Mouse (Mus musculus): ENCODE measurements around the gene Slfn3. TPM values are rescaled to one million over a fixed set of nuclear protein-coding genes. Genes with fewer than 3 reads are reported as not detected.
A peak's percentile ranks its signal among the peaks of the same experiment; 100 is the strongest.

Slfn3 gene
- total and polyA plus RNA-seq, 3 experiments = 10.6 to 33.1 (median 19.5) TPM

- in situ Hi-C loops (cut with MboI; ENCODE audit: low pct_ligation_motif_present, low pct_unique_long_range_greater_than_20kb, low sequenced_read_pairs) (loop anchor here (25.0 kb wide), 1 partner anchor 112 kb away; the partner anchor contains the start of gene Slfn1), dilution Hi-C loops (cut with MboI; ENCODE audit: extremely low pct_ligation_motif_present, extremely low pct_unique_long_range_greater_than_20kb, low sequenced_read_pairs) (no loop called here)
- H3K4me1 ChIP-seq (ENCODE audit: control insufficient read depth in 1 of 2, insufficient read depth in 2 of 2) = peaks cover 10 to 45% of the 10 kb centered on the region in 2 experiments
- H3K27me3 ChIP-seq (replicated peaks) = no peaks in the 10 kb centered on the region
- H3K27ac ChIP-seq (ENCODE audit: insufficient read depth, low read depth) = peak overlapping the region; percentile 71
- no peak for TF ChIP-seq USF1 (IDR thresholded peaks at IDR 0.05; ENCODE audit: low read depth, low read length)
- TF ChIP-seq NRF1 (IDR thresholded peaks at IDR 0.05; ENCODE audit: low read depth, low read length) = no peak
- peak; percentile 95 for TF ChIP-seq MYC (IDR thresholded peaks at IDR 0.05; ENCODE audit: low read depth, low read length)
- TF ChIP-seq CTCF (conservative IDR thresholded peaks at IDR 0.05 in 1 of 2, IDR thresholded peaks at IDR 0.05 in 1 of 2; ENCODE audit: low read depth in 2 of 2, low read length in 2 of 2) = no peak
- TF ChIP-seq EP300 (IDR thresholded peaks at IDR 0.05; ENCODE audit: low read length) = no peak
- no peak for TF ChIP-seq RAD21 (IDR thresholded peaks at IDR 0.05; ENCODE audit: low read depth, low read length)
- TF ChIP-seq KAT2A (IDR thresholded peaks at IDR 0.05; ENCODE audit: insufficient replicate concordance, low read length) = no peak
- TF ChIP-seq MXI1 (IDR thresholded peaks at IDR 0.05; ENCODE audit: low read depth, low read length) = 0 out of 2 replicates have a peak, but pooled peaks have one; percentile 32
- TF ChIP-seq BHLHE40 (IDR thresholded peaks at IDR 0.05; ENCODE audit: low read depth, low read length) = no peak
- TF ChIP-seq UBTF (IDR thresholded peaks at IDR 0.05; ENCODE audit: low read depth, low read length) = no peak
- no peak for TF ChIP-seq ELF1 (IDR thresholded peaks at IDR 0.05; ENCODE audit: low read depth, low read length)
- no peak for TF ChIP-seq HCFC1 (IDR thresholded peaks at IDR 0.05; ENCODE audit: low read depth, low read length)
- TF ChIP-seq RCOR1 (conservative IDR thresholded peaks at IDR 0.05; ENCODE audit: low read depth, low read length) = no peak
- TF ChIP-seq POLR2AphosphoS2 (IDR thresholded peaks at IDR 0.05; ENCODE audit: low read depth, low read length) = no peak
- TF ChIP-seq MAX (IDR thresholded peaks at IDR 0.05; ENCODE audit: low read length) = peak; percentile 86
- H3K4me2 ChIP-seq (ENCODE audit: insufficient read depth, low read depth, poor library complexity, severe bottlenecking) = peak overlapping the region; percentile 89
- H3K36me3 ChIP-seq (replicated peaks in 1 of 2; ENCODE audit: control insufficient read depth in 1 of 2, insufficient read depth in 1 of 2, low read length in 1 of 2) = peaks cover 38 to 49% of the 10 kb centered on the region in 2 experiments
- peak; percentile 32 for DNase-seq (ENCODE audit: extremely low read depth)
- H3K9ac ChIP-seq (ENCODE audit: insufficient read depth, low read depth) = peak overlapping the region; percentile 98
- H3K4me3 ChIP-seq (replicated peaks in 1 of 3; ENCODE audit: low read depth in 2 of 3, low read length in 2 of 3, poor library complexity in 1 of 3) = peak overlapping the region; percentile 62 to 92 (median 62)
- peaks cover 41% of the 10 kb centered on the region for H3K79me2 ChIP-seq (replicated peaks; ENCODE audit: control insufficient read depth, extremely low read depth, insufficient read depth, poor library complexity, severe bottlenecking)
- no peaks in the 10 kb centered on the region for H3K9me3 ChIP-seq (replicated peaks; ENCODE audit: low read length)
Measured at GRCm38 (mm10) chr11:83224750-83225149, 33.6 kb downstream of the Slfn3 start.

- dilution Hi-C loops (cut with MboI; ENCODE audit: extremely low pct_ligation_motif_present, extremely low pct_unique_long_range_greater_than_20kb, low sequenced_read_pairs) = no loop called here
Measured at GRCm38 (mm10) chr11:83225371-83225960, 34.3 kb downstream of the Slfn3 start.

More at GRCm38 (mm10) chr11:83225371-83225960, 34.3 kb downstream of the Slfn3 start:
- Histone ChIP-seq H3K36me3 (replicated peaks in 1 of 2; ENCODE audit: control insufficient read depth in 1 of 2, insufficient read depth in 1 of 2, low read length in 1 of 2) (peaks cover 43 to 52% of the 10 kb centered on the region in 2 experiments), H3K79me2 (replicated peaks; ENCODE audit: control insufficient read depth, extremely low read depth, insufficient read depth, poor library complexity, severe bottlenecking) (peaks cover 41% of the 10 kb centered on the region), H3K27ac (ENCODE audit: insufficient read depth, low read depth) (peak overlapping the region; percentile 71; the same call in 1 of the 2 replicates), H3K27me3 (replicated peaks) (no peaks in the 10 kb centered on the region), H3K4me2 (ENCODE audit: insufficient read depth, low read depth, poor library complexity, severe bottlenecking) (peak overlapping the region; percentile 89), H3K9ac (ENCODE audit: insufficient read depth, low read depth) (peak overlapping the region; percentile 98), H3K4me1 (ENCODE audit: control insufficient read depth in 1 of 2, insufficient read depth in 2 of 2) (peaks cover 10 to 50% of the 10 kb centered on the region in 2 experiments), H3K4me3 (replicated peaks in 1 of 3; ENCODE audit: low read depth in 2 of 3, low read length in 2 of 3, poor library complexity in 1 of 3) (peak overlapping the region; percentile 62 to 92 (median 62)), H3K9me3 (replicated peaks; ENCODE audit: low read length) (no peaks in the 10 kb centered on the region)
- TF ChIP-seq MXI1 (IDR thresholded peaks at IDR 0.05; ENCODE audit: low read depth, low read length) (peak; percentile 36; the same call in 1 of the 2 replicates), POLR2A (IDR thresholded peaks at IDR 0.05; ENCODE audit: low read depth, low read length) (0 out of 2 replicates have a peak, but pooled peaks have one; percentile 27), POLR2AphosphoS2 (IDR thresholded peaks at IDR 0.05; ENCODE audit: low read depth, low read length) (peak; percentile 68; the same call in 1 of the 2 replicates), KAT2A (IDR thresholded peaks at IDR 0.05; ENCODE audit: insufficient replicate concordance, low read length) (0 out of 2 replicates have a peak, but pooled peaks have one; percentile 26), SIN3A (IDR thresholded peaks at IDR 0.05; ENCODE audit: low read length) (peak; percentile 79; the same call in 1 of the 2 replicates), ZNF384 (IDR thresholded peaks at IDR 0.05; ENCODE audit: low read depth, low read length) (no peak), NRF1 (IDR thresholded peaks at IDR 0.05; ENCODE audit: low read depth, low read length) (no peak), CHD1 (IDR thresholded peaks at IDR 0.05; ENCODE audit: low read depth, low read length) (peak; percentile 82; the same call in 1 of the 2 replicates)
- in situ Hi-C loops (cut with MboI; ENCODE audit: low pct_ligation_motif_present, low pct_unique_long_range_greater_than_20kb, low sequenced_read_pairs) = no loop called here
- DNase-seq (ENCODE audit: extremely low read depth) = peak; percentile 26

Measured in CH12.LX (cell line).